In the genomic region with DNA sequence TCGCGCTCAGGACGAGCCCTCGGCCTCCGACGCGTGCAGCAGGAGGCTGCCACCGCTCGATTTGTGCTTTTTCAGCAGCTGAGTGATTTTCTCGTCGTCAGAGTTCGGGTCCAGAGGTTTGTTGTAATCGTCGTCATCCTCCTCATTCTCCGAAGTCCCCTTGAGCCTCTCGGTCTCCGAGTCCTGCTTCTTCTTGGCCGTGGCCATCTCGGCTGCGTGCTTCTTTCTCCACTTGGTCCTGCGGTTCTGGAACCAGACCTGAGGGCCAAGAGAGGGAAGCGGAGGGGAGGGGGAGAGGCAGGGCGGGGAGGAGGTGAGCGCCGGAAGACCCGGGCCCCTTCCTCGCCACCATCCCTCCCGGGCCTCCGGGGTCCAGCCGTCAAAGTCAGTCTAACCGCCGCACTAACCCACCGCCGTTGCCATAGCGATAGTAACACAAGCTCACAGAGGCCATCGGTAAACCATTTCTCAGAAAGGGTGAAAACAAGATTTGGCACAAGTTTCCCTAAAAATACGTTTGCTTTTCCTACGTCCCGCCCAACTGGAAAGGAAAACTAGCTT, we compare ENCODE assay signal across 10 mouse cellular contexts. TPM values are rescaled to one million over a fixed set of nuclear protein-coding genes. Genes with fewer than 3 reads are reported as not detected.
DNase-seq lines count a peak whose midpoint lies in the region; ATAC-seq lines count a peak whose summit lies in the region.
"Had no signal": no experiment of that assay in that cellular context is flagged by ENCODE, and none has a peak within 500 bp of the region (broad histone marks: within the 10 kb centered on the region; RNA-seq: fewer than 3 reads in every experiment).

No protein-coding gene starts in this region.

- no peak overlapping the region for H3K9ac ChIP-seq in heart, embryonic 12.5 days
- H3K9ac ChIP-seq in midbrain, embryonic 12.5 days (replicated peaks), result peak overlapping the region; percentile 41
- H3K9ac ChIP-seq: liver, embryonic 13.5 days had no signal

- H3K27me3 ChIP-seq in heart, embryonic 12.5 days (replicated peaks), result peaks cover 78% of the 10 kb centered on the region
- peaks cover 88% of the 10 kb centered on the region for H3K27me3 ChIP-seq in midbrain, embryonic 12.5 days

- intact Hi-C loops in heart, postnatal 14 days (cut with DNase I), result no loop called here
- intact Hi-C loops in heart, postnatal 10 days (cut with DNase I), result no loop called here

- peaks cover 17% of the 10 kb centered on the region for H3K4me1 ChIP-seq in heart, embryonic 12.5 days (replicated peaks)
- peaks cover 22% of the 10 kb centered on the region for H3K4me1 ChIP-seq in midbrain, embryonic 12.5 days

- H3K4me2 ChIP-seq in heart, embryonic 12.5 days, result peak overlapping the region; percentile 34; the same call in 1 of the 2 replicates
- peak overlapping the region; percentile 44 for H3K4me2 ChIP-seq in midbrain, embryonic 12.5 days (replicated peaks)
- H3K4me2 ChIP-seq: liver, embryonic 13.5 days had no signal

- under 1% methylated on average over 39 of the region's 39 CpGs for WGBS in heart, embryonic 12.5 days
- under 1% methylated on average over 38 of the region's 39 CpGs for WGBS in midbrain, embryonic 12.5 days

- H3K27ac ChIP-seq in heart, embryonic 12.5 days (ENCODE audit: poor library complexity, severe bottlenecking), result no peak overlapping the region
- H3K27ac ChIP-seq in midbrain, embryonic 12.5 days (replicated peaks), result no peak overlapping the region
- H3K27ac ChIP-seq: liver, embryonic 13.5 days had no signal

- no peaks in the 10 kb centered on the region for H3K9me3 ChIP-seq in heart, embryonic 12.5 days (replicated peaks)
- H3K9me3 ChIP-seq in midbrain, embryonic 12.5 days, result no peaks in the 10 kb centered on the region
- H3K9me3 ChIP-seq: liver, embryonic 13.5 days had no signal

- no peak for ATAC-seq in heart, embryonic 12.5 days (ENCODE audit: insufficient number of reproducible peaks, low FRiP score)
- no peak for ATAC-seq in midbrain, embryonic 12.5 days (ENCODE audit: low FRiP score, low read depth)

- no peak overlapping the region for H3K4me3 ChIP-seq in heart, embryonic 12.5 days
- peak overlapping the region; percentile 33 for H3K4me3 ChIP-seq in midbrain, embryonic 12.5 days
- H3K4me3 ChIP-seq: liver, embryonic 13.5 days had no signal

- no peak for DNase-seq in heart, postnatal 14 days
- DNase-seq in ES-CJ7 (ENCODE audit: low read depth, low spot score) (peak; percentile 78), adipocyte (ENCODE audit: low spot score) (no peak)
- DNase-seq in heart, postnatal 10 days, result peak; percentile 18 to 20
- no peak for DNase-seq in left cerebral cortex, adult 8-10 months (ENCODE audit: low spot score in 2 of 2)
- DNase-seq in right cerebral cortex, postnatal 14 days, result no peak
- DNase-seq: liver, embryonic 13.5 days had no signal

- no peaks in the 10 kb centered on the region for H3K36me3 ChIP-seq in heart, embryonic 12.5 days
- no peaks in the 10 kb centered on the region for H3K36me3 ChIP-seq in midbrain, embryonic 12.5 days
- H3K36me3 ChIP-seq: liver, embryonic 13.5 days had no signal

RNA-seq across cellular contexts. Expression of a gene that starts 5.3 kb away (rescaled TPM):
- 0.05 TPM in 1 of 2 replicates, not detected in the other for polyA plus RNA-seq in heart, embryonic 12.5 days (2016; fragmentation: Nextera tagmentation; extraction: Ambion mirVana)
- under 1 TPM; 0.07 to 0.10 TPM for total RNA-seq in heart, postnatal 14 days (2021)
- under 1 TPM; 0.10 to 0.12 TPM for total RNA-seq in heart, postnatal 10 days (2021)
- polyA plus RNA-seq in midbrain, embryonic 12.5 days (2016; fragmentation: Nextera tagmentation; extraction: Ambion mirVana), result 6.0 and 7.8 TPM in 2 replicates
- total RNA-seq in left cerebral cortex, adult 8-10 months (2022), result under 1 TPM in 3 of 4 experiments, not detected in 1; 0.11 to 0.33 (median 0.27) TPM
- polyA plus RNA-seq: C2C12 had no signal

Comparison
In these comparisons a context has a peak if more than half of its experiments do, and no peak if none do; other contexts are left out.
1. DNase-seq: peak in ES-CJ7 (single experiment) and heart, postnatal 10 days (2 of 2); none in heart, postnatal 14 days (0 of 2), left cerebral cortex, adult 8-10 months (0 of 2), adipocyte (single experiment) and right cerebral cortex, postnatal 14 days (single experiment).